Mouse (Mus musculus) embryo, embryonic 11.5 days (tissue): ENCODE data around the gene Nfe2l2.

ENCODE experiments used
- DNase-seq: peaks from one replicate; pipeline ENCODE4 v3.0.0-alpha.2; 2012; ENCODE audit warnings: low read depth, low spot score

Nfe2l2 gene

DNA sequence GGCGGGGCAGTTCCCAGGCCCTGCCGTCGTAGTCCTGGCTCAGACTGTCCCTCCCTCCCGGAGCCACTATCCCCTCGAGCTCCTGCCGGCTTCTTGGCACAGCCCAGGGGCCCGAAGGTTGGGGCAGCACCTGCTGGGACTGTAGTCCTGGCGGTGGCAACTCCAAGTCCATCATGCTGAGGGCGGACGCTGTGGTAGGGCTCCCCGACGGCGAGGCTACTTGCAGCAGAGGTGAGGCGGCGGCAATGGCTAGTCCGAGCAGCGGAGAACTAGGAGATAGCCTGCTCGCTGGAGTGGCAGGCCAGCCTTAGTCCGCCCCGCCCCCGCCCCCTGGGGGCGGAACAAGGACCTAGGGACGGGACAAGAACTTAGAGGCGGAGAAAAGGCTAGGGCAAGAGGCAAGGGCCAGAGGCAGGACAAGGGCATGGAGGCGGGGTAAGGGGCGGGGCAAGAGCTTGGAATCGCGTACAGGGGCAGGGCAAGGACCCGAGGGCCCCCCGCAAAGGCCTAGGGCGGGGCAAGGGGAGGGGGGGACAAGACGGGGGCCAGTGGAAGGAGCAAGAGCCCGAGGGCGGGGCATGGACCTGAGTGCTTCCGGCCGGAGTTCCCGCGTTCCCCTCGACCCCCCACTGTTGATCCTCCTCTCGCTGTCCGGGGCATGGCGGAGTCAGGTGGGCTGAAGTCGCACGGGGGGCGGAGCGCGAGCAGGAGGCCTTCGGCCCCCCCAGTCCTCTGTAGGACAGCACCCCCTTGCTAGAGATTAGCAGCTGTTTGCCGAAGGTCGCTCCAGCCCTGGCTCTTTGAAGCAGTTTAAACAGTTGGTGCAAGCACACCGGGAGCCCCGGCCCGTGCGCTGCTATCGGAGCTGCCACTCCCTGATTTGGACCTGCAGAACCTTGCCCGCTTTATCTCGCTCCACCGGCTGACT, at the start of gene Nfe2l2:
Nfe2l2 (minus strand) TSS at position 408 of the 928 bp plus-strand sequence.
- peak; percentile 93 for DNase-seq

DNA sequence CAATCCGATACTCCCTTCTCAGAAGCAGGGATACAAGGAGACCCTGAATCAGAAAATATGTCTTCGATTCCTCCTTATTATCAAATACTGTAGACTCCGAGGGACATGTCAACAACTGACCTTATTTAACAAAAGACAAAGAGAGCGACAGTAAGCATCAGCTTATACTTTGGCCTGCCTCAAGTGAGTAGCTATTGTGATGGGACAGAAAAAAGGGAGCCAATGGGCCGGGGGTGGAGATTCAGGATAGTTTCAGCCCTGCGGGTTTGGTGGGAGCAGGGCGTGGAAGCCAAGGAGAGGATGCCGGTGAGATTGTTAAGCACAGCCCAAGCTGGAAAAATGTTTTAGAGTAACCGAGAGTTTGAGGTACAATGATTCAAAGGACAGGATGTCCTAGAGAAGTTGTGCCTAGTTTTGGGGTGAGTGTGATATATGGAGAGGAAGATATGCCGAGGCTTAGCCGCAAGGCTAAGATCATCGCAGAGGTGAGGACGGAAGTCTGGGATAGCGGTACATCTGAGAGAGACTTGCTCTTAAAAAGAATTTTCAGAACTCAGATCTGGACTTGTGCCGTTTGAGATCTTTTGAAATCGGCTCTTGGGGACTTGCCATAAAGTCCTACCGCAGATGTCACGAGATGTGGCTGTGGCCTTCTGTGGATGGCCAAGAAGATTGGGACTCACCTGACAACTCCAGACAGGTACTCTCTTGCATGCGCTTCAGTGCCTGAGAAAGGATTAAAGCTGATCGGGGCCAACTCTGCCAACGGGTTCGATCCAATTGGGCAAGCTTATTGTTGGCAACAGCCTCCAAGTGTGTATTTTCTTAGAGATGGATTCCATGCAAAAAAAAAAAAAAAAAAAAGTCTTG, 48.1 kb upstream of the Nfe2l2 start:
- DNase-seq = no peak

GRCm38 (mm10) chr2:75751896-75752295, 47.5 kb upstream of the Nfe2l2 start:
- no peak for DNase-seq

DNA sequence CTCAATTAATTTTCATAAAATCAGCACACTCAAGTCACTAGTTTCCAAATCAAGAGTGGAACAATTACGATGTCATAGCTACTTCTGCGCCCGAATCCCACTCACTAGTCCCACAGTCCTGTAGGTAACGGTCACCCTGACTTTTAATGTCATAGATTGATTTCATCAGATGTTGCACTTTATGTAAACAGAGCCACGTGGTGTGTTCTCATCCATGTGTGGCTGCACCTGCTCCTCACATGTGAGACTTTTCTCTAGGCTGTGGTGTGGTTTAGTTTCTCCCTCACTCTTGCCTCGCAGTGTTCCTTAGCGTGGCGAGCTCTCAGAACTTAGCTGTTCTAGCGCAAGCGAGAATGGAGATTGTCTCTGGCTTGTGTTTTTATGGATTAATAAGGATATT, 46.4 kb upstream of the Nfe2l2 start:
- no peak for DNase-seq

GRCm38 (mm10) chr2:75750043-75750718, 45.7 kb upstream of the Nfe2l2 start:
- DNase-seq = no peak

DNA sequence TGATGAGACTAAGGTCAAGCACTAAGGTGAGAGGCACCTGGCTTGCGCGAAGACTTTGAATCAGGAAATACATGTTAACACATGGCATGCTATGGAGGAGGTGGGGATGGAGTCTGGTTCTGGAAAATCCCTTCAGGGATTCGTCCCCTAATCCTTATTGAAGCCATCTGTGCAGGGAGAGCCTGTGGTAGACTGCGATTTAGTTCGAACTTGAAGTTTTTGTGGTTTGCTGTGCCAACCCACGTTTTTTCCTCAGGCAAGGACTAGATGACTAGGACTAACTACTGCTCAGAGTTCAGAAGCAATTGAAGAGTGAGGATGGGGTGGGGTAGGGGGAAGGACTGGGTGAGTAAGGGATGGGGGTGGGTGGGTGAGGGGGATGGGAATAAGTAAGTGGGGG, 44.4 kb upstream of the Nfe2l2 start:
- no peak for DNase-seq

DNA sequence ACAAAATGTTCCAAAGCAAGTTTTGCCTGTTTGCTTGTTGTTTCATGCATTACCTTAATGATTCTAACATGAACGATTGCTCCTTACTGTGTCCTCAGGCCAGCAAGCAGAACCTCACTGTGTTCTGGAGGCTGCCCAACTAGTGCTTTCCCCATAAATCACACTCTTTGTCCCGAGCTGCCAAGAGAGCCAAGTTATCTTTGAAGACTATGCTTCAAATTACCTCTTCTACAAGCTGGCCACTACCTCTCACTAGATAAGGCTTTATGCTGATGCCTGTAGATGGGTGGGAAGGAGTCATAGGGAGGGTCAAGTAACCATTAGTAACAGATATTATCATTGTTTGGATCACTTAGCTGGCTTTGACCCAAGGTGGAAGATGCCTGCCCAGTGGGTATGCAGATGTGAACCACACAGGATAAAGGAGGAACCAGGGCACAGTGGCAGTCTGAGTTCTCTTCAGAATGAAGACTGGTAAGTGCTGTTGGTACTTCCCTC, 32.6 kb upstream of the Nfe2l2 start:
- DNase-seq = no peak

DNA sequence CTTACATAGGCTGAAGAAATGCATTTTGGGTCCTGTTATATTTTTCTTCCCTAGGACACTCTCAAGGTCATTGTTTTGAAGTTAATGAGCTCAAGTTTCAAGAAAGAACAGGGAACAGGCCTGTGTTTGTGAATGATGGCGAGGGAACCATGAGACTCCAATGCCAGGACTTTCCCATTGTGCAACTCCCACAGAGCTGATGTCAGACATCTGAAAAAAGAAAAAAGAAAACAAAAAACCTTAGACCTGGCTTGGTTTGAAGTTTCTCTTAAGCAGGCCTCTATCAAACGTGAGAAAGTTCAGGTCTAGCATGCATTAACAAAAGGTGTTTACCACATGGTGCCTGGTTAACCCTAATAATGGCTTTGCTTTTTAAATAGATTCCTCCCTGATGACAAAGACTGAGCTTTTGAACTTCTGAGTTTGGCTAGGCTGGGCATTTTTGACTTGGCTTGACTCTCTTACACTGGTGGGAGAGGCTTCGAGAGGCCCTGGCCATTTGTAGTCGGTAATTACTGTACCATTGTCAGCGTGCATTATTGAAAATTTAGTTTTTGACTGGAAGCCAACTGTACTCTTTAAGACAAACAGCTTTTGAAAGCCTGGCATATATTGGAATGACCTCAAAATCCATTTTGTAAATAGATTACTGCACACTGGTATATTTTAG, 29.9 kb upstream of the Nfe2l2 start:
- DNase-seq = no peak

DNA sequence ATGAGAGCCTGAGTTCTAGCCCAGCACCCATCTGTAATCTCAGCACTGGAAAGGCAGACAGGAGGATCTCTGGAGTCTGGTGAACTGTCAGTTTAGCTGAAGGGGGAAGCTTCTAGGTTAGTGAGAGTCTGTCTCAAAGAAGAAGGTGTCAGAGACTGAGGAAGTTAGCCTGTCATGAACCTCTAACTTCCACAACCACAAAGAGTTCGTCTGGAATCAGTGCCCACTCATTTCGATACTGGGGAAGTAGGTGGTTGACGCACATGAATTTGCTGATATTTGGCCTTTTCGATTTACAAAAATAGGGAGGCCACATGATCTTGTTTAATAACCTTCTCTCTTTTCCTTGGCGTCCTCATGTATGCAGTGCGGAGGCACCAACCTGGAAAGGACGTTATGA, 28.7 kb upstream of the Nfe2l2 start:
- no peak for DNase-seq

- DNase-seq = no peak
These were observed 27.5 kb upstream of the Nfe2l2 start for GRCm38 (mm10) chr2:75731929-75732328.

GRCm38 (mm10) chr2:75731233-75731651, 26.8 kb upstream of the Nfe2l2 start:
- DNase-seq = no peak

GRCm38 (mm10) chr2:75730052-75730451, 25.6 kb upstream of the Nfe2l2 start:
- DNase-seq = no peak

- DNase-seq = no peak
These were observed 20.5 kb upstream of the Nfe2l2 start for GRCm38 (mm10) chr2:75724863-75725445.

GRCm38 (mm10) chr2:75723481-75723880, 19.0 kb upstream of the Nfe2l2 start:
- DNase-seq = no peak

DNA sequence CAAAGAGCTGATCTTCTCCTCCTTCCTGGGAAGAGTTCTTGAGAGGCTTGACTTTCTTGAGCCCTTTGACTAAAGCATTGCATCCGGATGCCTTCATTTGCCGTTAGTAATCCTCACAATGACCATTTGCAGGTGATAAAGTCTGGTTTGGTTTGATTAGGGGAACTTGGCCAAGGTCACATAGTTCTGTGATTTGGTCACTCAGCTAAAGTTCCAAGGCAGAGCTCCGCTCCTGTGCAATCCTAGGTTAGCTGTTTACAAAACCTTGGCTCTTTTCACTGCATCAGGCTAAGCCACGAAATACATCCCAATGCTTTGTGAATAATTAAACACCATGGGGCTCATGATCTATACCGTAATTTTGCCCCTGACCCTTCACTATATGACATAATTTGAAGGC, 18.5 kb upstream of the Nfe2l2 start:
- no peak for DNase-seq

- no peak for DNase-seq
These were observed 16.0 kb upstream of the Nfe2l2 start for GRCm38 (mm10) chr2:75720236-75721027.

DNA sequence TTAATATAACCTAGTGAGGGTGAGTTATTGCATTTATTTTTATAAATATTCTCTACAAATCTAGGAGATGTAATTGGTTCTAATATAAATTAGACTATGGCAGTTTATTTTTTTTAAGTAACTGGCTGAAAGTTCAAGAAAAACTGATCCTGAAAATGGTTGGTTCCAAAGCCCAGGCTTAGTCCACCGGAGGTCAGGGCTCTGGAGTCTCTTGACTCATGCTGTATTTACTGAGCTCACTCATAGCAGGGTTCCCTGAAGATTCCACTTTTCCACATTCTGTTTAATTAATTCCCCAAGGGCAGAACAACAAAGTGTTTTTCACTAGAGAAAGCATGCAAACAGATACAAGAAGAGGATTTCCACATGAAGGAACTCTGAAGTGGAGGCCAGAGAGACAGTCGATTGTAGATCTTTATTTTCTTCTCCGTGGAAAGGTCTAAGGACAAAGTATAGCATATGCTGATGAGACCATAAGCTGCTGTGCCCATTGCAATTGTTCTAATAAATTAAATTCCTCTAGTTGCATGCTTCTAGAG, 15.0 kb upstream of the Nfe2l2 start:
- no peak for DNase-seq

GRCm38 (mm10) chr2:75716046-75717016, 11.9 kb upstream of the Nfe2l2 start:
- DNase-seq = no peak
